Mouse (Mus musculus): ENCODE data around the gene Kpna1.
A peak's percentile ranks its signal among the peaks of the same experiment; 100 is the strongest.
"Not testable (repeated sequence)": the region's sequence is repeated elsewhere in the genome, so short reads cannot be mapped to it uniquely, and the experiment has no call there.

The Kpna1 gene

GRCm38 (mm10) chr16:35987930-35988329 lies 9.4 kb downstream of the Kpna1 start:
- no peak for DNase-seq (ENCODE audit: low read depth, low spot score)

GRCm38 (mm10) chr16:35992391-35992790 lies 13.8 kb downstream of the Kpna1 start:
- no peak for DNase-seq (ENCODE audit: low read depth, low spot score)

- DNase-seq (ENCODE audit: low read depth, low spot score), result no peak
These were observed 14.8 kb downstream of the Kpna1 start for GRCm38 (mm10) chr16:35993316-35993715.

- DNase-seq (ENCODE audit: low read depth, low spot score), result not testable (repeated sequence)
These were observed 20.3 kb downstream of the Kpna1 start for GRCm38 (mm10) chr16:35998852-35999251.

GRCm38 (mm10) chr16:36008396-36008795 lies 29.8 kb downstream of the Kpna1 start:
- no peak for DNase-seq (ENCODE audit: low read depth, low spot score)

- no peak for DNase-seq (ENCODE audit: low read depth, low spot score)
These were observed 37.8 kb downstream of the Kpna1 start for GRCm38 (mm10) chr16:36016335-36016734.

- not testable (repeated sequence) for DNase-seq (ENCODE audit: low read depth, low spot score)
These were observed 49.6 kb downstream of the Kpna1 start for GRCm38 (mm10) chr16:36028120-36028519.

GRCm38 (mm10) chr16:36040640-36041624 lies 62.4 kb downstream of the Kpna1 start, which contains the start of gene Wdr5b:
Gene Wdr5b (plus strand): TSS chr16:36041190.
- DNase-seq (ENCODE audit: low read depth, low spot score), result peak; percentile 84

- DNase-seq (ENCODE audit: low read depth, low spot score), result no peak
These were observed 63.1 kb downstream of the Kpna1 start for GRCm38 (mm10) chr16:36041625-36042020.

GRCm38 (mm10) chr16:36043073-36043472 lies 64.5 kb downstream of the Kpna1 start:
- no peak for DNase-seq (ENCODE audit: low read depth, low spot score)

GRCm38 (mm10) chr16:36043964-36044363 lies 65.4 kb downstream of the Kpna1 start:
- no peak for DNase-seq (ENCODE audit: low read depth, low spot score)

- no peak for DNase-seq (ENCODE audit: low read depth, low spot score)
These were observed 69.0 kb downstream of the Kpna1 start for GRCm38 (mm10) chr16:36047538-36047937.

- no peak for DNase-seq (ENCODE audit: low read depth, low spot score)
These were observed 72.9 kb downstream of the Kpna1 start for GRCm38 (mm10) chr16:36051491-36051890.

GRCm38 (mm10) chr16:36053524-36054275 lies 75.2 kb downstream of the Kpna1 start:
- DNase-seq (ENCODE audit: low read depth, low spot score), result no peak

- no peak for DNase-seq (ENCODE audit: low read depth, low spot score)
These were observed 76.4 kb downstream of the Kpna1 start for GRCm38 (mm10) chr16:36054920-36055319.

- DNase-seq (ENCODE audit: low read depth, low spot score), result no peak
These were observed 77.9 kb downstream of the Kpna1 start for GRCm38 (mm10) chr16:36056416-36056815.

GRCm38 (mm10) chr16:36057933-36058475 lies 79.5 kb downstream of the Kpna1 start:
- DNase-seq (ENCODE audit: low read depth, low spot score), result no peak

GRCm38 (mm10) chr16:36062534-36062933 lies 84.0 kb downstream of the Kpna1 start:
- not testable (repeated sequence) for DNase-seq (ENCODE audit: low read depth, low spot score)

GRCm38 (mm10) chr16:36063315-36063714 lies 84.8 kb downstream of the Kpna1 start:
- no peak for DNase-seq (ENCODE audit: low read depth, low spot score)

GRCm38 (mm10) chr16:36064904-36065303 lies 86.4 kb downstream of the Kpna1 start:
- no peak for DNase-seq (ENCODE audit: low read depth, low spot score)

- no peak for DNase-seq (ENCODE audit: low read depth, low spot score)
These were observed 89.1 kb downstream of the Kpna1 start for GRCm38 (mm10) chr16:36067694-36068093.

- DNase-seq (ENCODE audit: low read depth, low spot score), result no peak
These were observed 89.8 kb downstream of the Kpna1 start for GRCm38 (mm10) chr16:36068356-36068755.

All from retina, adult 2 months (tissue).